Mouse (Mus musculus) liver, embryonic 16.5 days (tissue): Measurements from ENCODE around the gene Ube2e2. TPM values are rescaled to one million over a fixed set of nuclear protein-coding genes. Genes with fewer than 3 reads are reported as not detected.
"Not testable (repeated sequence)": the region's sequence is repeated elsewhere in the genome, so short reads cannot be mapped to it uniquely, and the experiment has no call there.

Source experiments
- ATAC-seq: fragments of 200-750 bp; cut with Nextera tagmentation; 2 replicates; pipeline ENCODE4 v1.8.0; 2017; ENCODE audit warnings: low read depth, mild to moderate bottlenecking, moderate number of reproducible peaks, moderate library complexity
- H3K27ac ChIP-seq: fragments of 300-500 bp; sonication (generic); 2 replicates; pipeline ENCODE4 v1.5.1; 2014; ENCODE audit warnings: mild to moderate bottlenecking, low read length
- H3K27me3 ChIP-seq: fragments of 300-500 bp; sonication (generic); 2 replicates; pipeline ENCODE4 v1.6.1; 2014; ENCODE audit warnings: low read depth, low read length, mixed read lengths; ENCODE audit not compliant: control insufficient read depth, insufficient read depth
- H3K36me3 ChIP-seq: fragments of 300-500 bp; sonication (generic); 2 replicates; pipeline ENCODE4 v1.6.1; 2014; ENCODE audit warnings: mild to moderate bottlenecking; ENCODE audit not compliant: control insufficient read depth, insufficient read depth
- H3K4me1 ChIP-seq: fragments of 300-500 bp; sonication (generic); 2 replicates; pipeline ENCODE4 v1.6.1; 2014; ENCODE audit warnings: low read depth, low read length, mixed read lengths; ENCODE audit not compliant: control insufficient read depth
- H3K4me2 ChIP-seq: fragments of 300-500 bp; sonication (generic); 2 replicates; pipeline ENCODE4 v1.6.1; 2014; ENCODE audit warnings: low read depth, low read length, mixed read lengths
- H3K4me3 ChIP-seq: fragments of 300-500 bp; sonication (generic); 2 replicates; pipeline ENCODE4 v1.5.1; 2014; ENCODE audit warnings: low read depth, mild to moderate bottlenecking, low read length
- H3K9ac ChIP-seq: fragments of 300-500 bp; sonication (generic); 2 replicates; pipeline ENCODE4 v1.6.1; 2014; ENCODE audit warnings: low read depth, low read length
- H3K9me3 ChIP-seq: fragments of 300-500 bp; sonication (generic); replicated peaks from 2 replicates; pipeline ENCODE4 v1.6.1; 2016; ENCODE audit warnings: low read length; ENCODE audit not compliant: control insufficient read depth
- WGBS: fragments of 180-500 bp; shearing (Covaris S2); extraction: QIAGEN DNeasy Blood & Tissue Kit; methylation state at CpG from one replicate; pipeline ENCODE4 v1.1.7; 2014; ENCODE audit not compliant: insufficient replicate concordance; 5-methylcytosine and 5-hydroxymethylcytosine counted together
- polyA plus RNA-seq: library from polyadenylated mRNA; unstranded; fragments of >200 nt; fragmentation: Nextera tagmentation; extraction: Ambion mirVana; gene quantifications from 2 replicates; pipeline ENCODE4 v1.2.1, GENCODE M21; 2015

The Ube2e2 gene
- polyA plus RNA-seq, 1 experiment from 2014 or later, result 5.8 TPM

GRCm38 (mm10) chr14:18564999-18565398, 329.1 kb downstream of the Ube2e2 start:
- not testable (repeated sequence) for H3K4me1 ChIP-seq, H3K9me3 ChIP-seq, H3K27ac ChIP-seq, H3K36me3 ChIP-seq, H3K4me3 ChIP-seq, H3K9ac ChIP-seq, H3K4me2 ChIP-seq, ATAC-seq, H3K27me3 ChIP-seq
- WGBS, result 55% methylated on average over 8 of the region's 8 CpGs

- Histone ChIP-seq H3K4me3 (no peak overlapping the region), H3K4me1 (no peaks in the 10 kb centered on the region), H3K9me3 (no peaks in the 10 kb centered on the region), H3K27ac (no peak overlapping the region), H3K9ac (no peak overlapping the region), H3K27me3 (no peaks in the 10 kb centered on the region), H3K4me2 (no peak overlapping the region), H3K36me3 (no peaks in the 10 kb centered on the region)
- no peak for ATAC-seq
- 26% methylated on average over 1 of the region's 1 CpGs for WGBS
Observed at GRCm38 (mm10) chr14:18555287-18555686, 338.8 kb downstream of the Ube2e2 start.

DNA sequence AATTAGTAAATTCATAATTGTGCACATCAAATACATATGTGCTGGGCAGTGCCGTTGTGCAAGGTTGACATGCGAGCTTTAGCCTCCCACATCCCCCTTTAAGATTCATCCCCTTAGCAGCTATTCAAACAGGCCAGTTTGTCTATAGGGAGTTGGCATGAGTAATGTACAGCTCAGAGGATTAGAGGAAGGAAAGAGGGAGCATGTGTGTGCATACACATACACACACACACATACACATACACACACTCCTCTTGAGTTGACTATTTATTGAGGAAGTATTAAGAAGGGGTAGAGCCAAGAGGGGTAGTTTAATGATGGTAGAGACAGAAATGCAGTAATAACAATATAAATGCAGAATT, 339.5 kb downstream of the Ube2e2 start:
- no peak overlapping the region for H3K9ac ChIP-seq
- no peak overlapping the region for H3K4me2 ChIP-seq
- no peak overlapping the region for H3K4me3 ChIP-seq
- no peaks in the 10 kb centered on the region for H3K9me3 ChIP-seq
- WGBS, result 72% methylated on average over 2 of the region's 2 CpGs
- H3K27ac ChIP-seq, result no peak overlapping the region
- H3K4me1 ChIP-seq, result no peaks in the 10 kb centered on the region
- H3K27me3 ChIP-seq, result no peaks in the 10 kb centered on the region
- ATAC-seq, result no peak
- no peaks in the 10 kb centered on the region for H3K36me3 ChIP-seq

- no peaks in the 10 kb centered on the region for H3K27me3 ChIP-seq
- H3K9ac ChIP-seq, result no peak overlapping the region
- no peaks in the 10 kb centered on the region for H3K36me3 ChIP-seq
- no peaks in the 10 kb centered on the region for H3K9me3 ChIP-seq
- 52% methylated on average over 3 of the region's 3 CpGs for WGBS
- H3K4me1 ChIP-seq, result no peaks in the 10 kb centered on the region
- H3K27ac ChIP-seq, result no peak overlapping the region
- no peak overlapping the region for H3K4me2 ChIP-seq
- H3K4me3 ChIP-seq, result no peak overlapping the region
- ATAC-seq, result no peak
Observed at GRCm38 (mm10) chr14:18553987-18554626, 340.0 kb downstream of the Ube2e2 start.

- H3K27ac ChIP-seq, result no peak overlapping the region
- no peaks in the 10 kb centered on the region for H3K36me3 ChIP-seq
- H3K27me3 ChIP-seq, result no peaks in the 10 kb centered on the region
- H3K9ac ChIP-seq, result no peak overlapping the region
- no peaks in the 10 kb centered on the region for H3K9me3 ChIP-seq
- no peak for ATAC-seq
- no peaks in the 10 kb centered on the region for H3K4me1 ChIP-seq
- no peak overlapping the region for H3K4me2 ChIP-seq
- WGBS, result 69% methylated on average over 5 of the region's 5 CpGs
- H3K4me3 ChIP-seq, result no peak overlapping the region
Observed at GRCm38 (mm10) chr14:18547541-18547940, 346.5 kb downstream of the Ube2e2 start.

DNA sequence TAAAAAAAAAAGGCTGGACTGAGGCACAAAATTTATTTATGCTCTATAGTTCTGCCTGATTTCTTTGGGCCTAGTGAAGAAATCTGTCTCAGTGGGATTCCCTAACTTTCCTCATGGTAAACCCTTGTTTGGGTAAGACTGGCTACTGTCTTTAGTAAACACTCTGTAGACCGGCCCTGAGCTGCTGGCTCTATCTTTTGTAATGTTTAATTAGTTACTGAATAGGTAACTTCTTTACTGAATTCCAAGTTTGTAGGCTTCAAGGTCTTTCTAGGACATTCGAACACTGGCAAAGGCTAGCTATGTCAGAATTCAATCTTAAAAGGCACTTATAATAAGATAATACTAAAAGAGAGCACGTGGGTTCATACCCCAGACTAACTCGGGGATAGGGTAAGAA, 355.0 kb downstream of the Ube2e2 start:
- H3K4me1 ChIP-seq, H3K27ac ChIP-seq, H3K9me3 ChIP-seq, H3K4me2 ChIP-seq, H3K4me3 ChIP-seq, H3K36me3 ChIP-seq, ATAC-seq, H3K27me3 ChIP-seq, H3K9ac ChIP-seq: not testable (repeated sequence)
- 65% methylated on average over 4 of the region's 4 CpGs for whole genome bisulfite sequencing

GRCm38 (mm10) chr14:18530899-18531298, 363.2 kb downstream of the Ube2e2 start:
- no peak for ATAC-seq
- 40% methylated on average over 2 of the region's 2 CpGs for WGBS
- no peak overlapping the region for H3K4me3 ChIP-seq

GRCm38 (mm10) chr14:18530496-18530895, 363.6 kb downstream of the Ube2e2 start:
- Histone ChIP-seq H3K4me1 (no peaks in the 10 kb centered on the region), H3K9ac (no peak overlapping the region), H3K27ac (no peak overlapping the region), H3K9me3 (no peaks in the 10 kb centered on the region), H3K4me3 (no peak overlapping the region), H3K36me3 (no peaks in the 10 kb centered on the region), H3K27me3 (no peaks in the 10 kb centered on the region), H3K4me2 (no peak overlapping the region)
- 57% methylated on average over 4 of the region's 4 CpGs for WGBS
- ATAC-seq, result no peak

More at GRCm38 (mm10) chr14:18530899-18531298, 363.2 kb downstream of the Ube2e2 start:
- no peak overlapping the region for H3K27ac ChIP-seq
- H3K4me1 ChIP-seq, result no peaks in the 10 kb centered on the region
- no peaks in the 10 kb centered on the region for H3K36me3 ChIP-seq
- no peaks in the 10 kb centered on the region for H3K9me3 ChIP-seq
- no peak overlapping the region for H3K4me2 ChIP-seq
- H3K9ac ChIP-seq, result no peak overlapping the region
- H3K27me3 ChIP-seq, result no peaks in the 10 kb centered on the region
